Mouse (Mus musculus): ENCODE data around the gene Olfr1357.

GRCm38 (mm10) chr10:78592856-78593379 lies 25.0 kb downstream of the Olfr1357 start:
- no peak for TF ChIP-seq CTCF (IDR thresholded peaks at IDR 0.05; ENCODE audit: low read depth, low read length)
- TF ChIP-seq POLR2A (IDR thresholded peaks at IDR 0.05; ENCODE audit: extremely low read depth, insufficient read depth, low read length) = no peak
